Mouse (Mus musculus) lung, embryonic 15.5 days (tissue): ENCODE results near the gene Lce1l. TPM values are rescaled to one million over a fixed set of nuclear protein-coding genes. Genes with fewer than 3 reads are reported as not detected.
"Not testable (repeated sequence)": the region's sequence is repeated elsewhere in the genome, so short reads cannot be mapped to it uniquely, and the experiment has no call there.

Experiments
- ATAC-seq: fragments of 200-750 bp; cut with Nextera tagmentation; 2 replicates; pipeline ENCODE4 v1.8.0; 2017; ENCODE audit warnings: moderate number of reproducible peaks, borderline replicate concordance; ENCODE audit not compliant: low FRiP score, low TSS enrichment; ENCODE audit errors: extremely low read depth
- H3K27ac ChIP-seq: fragments of 300-500 bp; sonication (generic); 2 replicates; pipeline ENCODE4 v1.5.1; 2015; ENCODE audit warnings: moderate library complexity, mild to moderate bottlenecking, inconsistent platforms
- H3K27me3 ChIP-seq: fragments of 300-500 bp; sonication (generic); 2 replicates; pipeline ENCODE4 v1.6.1; 2015; ENCODE audit warnings: inconsistent platforms
- H3K36me3 ChIP-seq: fragments of 300-500 bp; sonication (generic); 2 replicates; pipeline ENCODE4 v1.6.1; 2015; ENCODE audit warnings: inconsistent platforms
- H3K4me1 ChIP-seq: fragments of 300-500 bp; sonication (generic); 2 replicates; pipeline ENCODE4 v1.6.1; 2015; ENCODE audit warnings: inconsistent platforms
- H3K4me2 ChIP-seq: fragments of 300-500 bp; sonication (generic); 2 replicates; pipeline ENCODE4 v1.6.1; 2015; ENCODE audit warnings: inconsistent platforms, mild to moderate bottlenecking, moderate library complexity
- H3K4me3 ChIP-seq: fragments of 300-500 bp; sonication (generic); 2 replicates; pipeline ENCODE4 v1.5.1; 2015; ENCODE audit warnings: mild to moderate bottlenecking, inconsistent platforms
- H3K9ac ChIP-seq: fragments of 300-500 bp; sonication (generic); 2 replicates; pipeline ENCODE4 v1.6.1; 2015; ENCODE audit warnings: inconsistent platforms
- H3K9me3 ChIP-seq: fragments of 300-500 bp; sonication (generic); 2 replicates; pipeline ENCODE4 v1.6.1; 2016; ENCODE audit warnings: inconsistent platforms
- WGBS: fragments of 180-500 bp; shearing (Covaris S2); methylation state at CpG from one replicate; pipeline ENCODE4 v1.1.7; 2015; 5-methylcytosine and 5-hydroxymethylcytosine counted together
- polyA plus RNA-seq: library from polyadenylated mRNA; unstranded; fragments of >200 nt; fragmentation: Nextera tagmentation; extraction: Ambion mirVana; gene quantifications from 2 replicates; pipeline ENCODE4 v1.2.1, GENCODE M21; 2015

Gene Lce1l
- not detected in 2 replicates for polyA plus RNA-seq

DNA sequence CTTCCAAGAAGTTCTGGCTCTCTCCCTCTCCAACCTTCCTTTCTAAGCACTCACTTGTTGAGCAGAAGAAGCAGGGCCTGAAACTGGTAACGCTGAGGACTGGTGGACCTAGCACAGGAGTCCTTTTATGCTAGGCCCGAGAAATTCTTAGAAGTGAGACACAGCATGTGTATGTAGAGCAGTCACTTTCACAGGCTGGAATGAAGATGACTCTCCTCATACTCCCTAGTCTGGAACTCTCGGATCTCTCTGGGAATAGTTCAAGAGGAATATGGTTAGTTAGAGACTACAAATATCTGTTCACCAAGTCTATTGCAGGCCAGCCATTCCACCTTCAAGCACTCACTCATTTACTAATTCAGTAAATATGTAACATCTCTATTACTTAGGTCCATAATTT lies at the start of gene Lce1l:
Gene Lce1l, minus strand, starts transcription at position 101 of the 400 bp plus-strand sequence.
- no peaks in the 10 kb centered on the region for H3K4me1 ChIP-seq
- H3K4me3 ChIP-seq: no peak within 1 kb of the TSS
- H3K9me3 ChIP-seq: no peaks in the 10 kb centered on the region
- no peaks in the 10 kb centered on the region for H3K27me3 ChIP-seq
- no peak for ATAC-seq
- no peak within 1 kb of the TSS for H3K27ac ChIP-seq
- H3K36me3 ChIP-seq: no peaks in the 10 kb centered on the region
- 74% methylated on average over 3 of the region's 3 CpGs for WGBS
- no peak within 1 kb of the TSS for H3K4me2 ChIP-seq
- no peak within 1 kb of the TSS for H3K9ac ChIP-seq

DNA sequence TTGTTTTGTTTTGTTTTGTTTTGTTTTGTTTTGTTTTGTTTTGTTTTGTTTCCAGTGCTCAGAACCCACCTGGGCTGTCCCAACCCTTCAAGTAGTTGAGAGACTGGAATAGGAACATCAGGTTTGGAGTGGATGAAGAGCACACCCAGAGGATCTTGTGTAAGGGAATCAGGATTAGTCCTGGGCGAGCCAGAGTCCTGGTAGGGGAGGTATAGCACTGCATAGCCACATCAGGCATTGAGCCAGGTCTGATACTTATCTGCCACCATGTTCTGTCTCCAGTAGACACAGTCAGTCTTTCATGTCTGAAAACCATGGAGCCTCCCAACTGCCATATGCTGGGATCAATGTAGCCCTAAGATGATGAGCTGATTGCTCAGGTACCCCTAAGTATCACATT lies 43.4 kb upstream of the Lce1l start:
- no peak overlapping the region for H3K9ac ChIP-seq
- WGBS: 84% methylated on average over 1 of the region's 1 CpGs
- no peak overlapping the region for H3K27ac ChIP-seq
- H3K36me3 ChIP-seq: no peaks in the 10 kb centered on the region
- no peaks in the 10 kb centered on the region for H3K4me1 ChIP-seq
- H3K27me3 ChIP-seq: no peaks in the 10 kb centered on the region
- ATAC-seq: no peak
- H3K4me3 ChIP-seq: no peak overlapping the region
- no peak overlapping the region for H3K4me2 ChIP-seq
- no peaks in the 10 kb centered on the region for H3K9me3 ChIP-seq

DNA sequence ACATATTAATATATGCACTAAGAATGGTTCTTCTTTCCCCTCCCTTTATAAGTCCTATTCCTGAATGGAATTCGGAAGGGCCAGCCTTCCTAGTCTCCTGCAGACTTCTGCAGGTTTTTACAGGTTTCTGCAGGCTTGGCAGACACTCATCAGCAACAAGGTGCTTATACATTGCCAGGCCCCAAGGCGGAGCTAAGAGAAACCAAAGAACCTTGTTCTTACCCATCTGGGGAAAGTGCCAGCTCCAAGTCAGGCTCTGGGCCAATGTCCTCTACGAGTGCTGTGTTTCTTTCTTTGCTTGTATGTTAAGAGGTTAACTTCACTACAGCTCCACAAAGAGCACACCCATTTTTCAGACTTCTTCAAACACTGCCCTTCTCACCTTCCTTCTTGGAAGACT lies 43.0 kb upstream of the Lce1l start:
- Histone ChIP-seq H3K4me3 (no peak overlapping the region), H3K27ac (no peak overlapping the region), H3K27me3 (no peaks in the 10 kb centered on the region), H3K36me3 (no peaks in the 10 kb centered on the region), H3K9ac (no peak overlapping the region), H3K4me2 (no peak overlapping the region), H3K4me1 (no peaks in the 10 kb centered on the region), H3K9me3 (no peaks in the 10 kb centered on the region)
- peak; percentile 42; the same call in 1 of the 2 replicates for ATAC-seq
- WGBS: 53% methylated on average over 3 of the region's 3 CpGs

DNA sequence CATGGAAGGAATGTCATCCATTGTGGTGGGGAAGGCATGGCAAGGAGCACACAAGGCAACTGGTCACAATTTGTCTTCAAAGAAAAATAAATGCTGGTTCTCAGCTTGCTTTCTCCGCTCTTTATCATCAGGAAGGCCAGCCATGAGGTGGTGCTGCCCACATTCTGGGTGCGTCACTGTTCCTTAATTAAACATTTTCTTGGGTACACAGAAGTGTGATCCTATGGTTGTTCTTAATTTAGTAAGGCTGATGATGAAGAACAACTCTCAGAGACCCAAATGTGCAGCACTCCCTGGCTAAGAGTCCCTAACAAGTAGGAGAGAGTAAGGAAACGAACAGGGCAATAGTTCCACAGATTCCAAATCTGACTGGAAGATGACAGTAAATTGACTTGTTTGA lies 23.1 kb upstream of the Lce1l start:
- Histone ChIP-seq H3K4me2 (no peak overlapping the region), H3K9me3 (no peaks in the 10 kb centered on the region), H3K4me1 (no peaks in the 10 kb centered on the region), H3K27ac (no peak overlapping the region), H3K4me3 (no peak overlapping the region), H3K9ac (no peak overlapping the region), H3K36me3 (no peaks in the 10 kb centered on the region), H3K27me3 (no peaks in the 10 kb centered on the region)
- WGBS: 75% methylated on average over 3 of the region's 3 CpGs
- no peak for ATAC-seq

- Histone ChIP-seq H3K4me2 (no peak within 1 kb of the TSS), H3K36me3 (no peaks in the 10 kb centered on the region), H3K27ac (no peak within 1 kb of the TSS), H3K27me3 (no peaks in the 10 kb centered on the region), H3K9ac (no peak within 1 kb of the TSS), H3K9me3 (no peaks in the 10 kb centered on the region), H3K4me1 (no peaks in the 10 kb centered on the region), H3K4me3 (no peak within 1 kb of the TSS)
- ATAC-seq: no peak
- 65% methylated on average over 4 of the region's 4 CpGs for WGBS
Observed at GRCm38 (mm10) chr3:92870116-92870515, 19.0 kb upstream of the Lce1l start, which contains the start of gene 2310050C09Rik. TSS of gene 2310050C09Rik (minus strand) at chr3:92870216.

DNA sequence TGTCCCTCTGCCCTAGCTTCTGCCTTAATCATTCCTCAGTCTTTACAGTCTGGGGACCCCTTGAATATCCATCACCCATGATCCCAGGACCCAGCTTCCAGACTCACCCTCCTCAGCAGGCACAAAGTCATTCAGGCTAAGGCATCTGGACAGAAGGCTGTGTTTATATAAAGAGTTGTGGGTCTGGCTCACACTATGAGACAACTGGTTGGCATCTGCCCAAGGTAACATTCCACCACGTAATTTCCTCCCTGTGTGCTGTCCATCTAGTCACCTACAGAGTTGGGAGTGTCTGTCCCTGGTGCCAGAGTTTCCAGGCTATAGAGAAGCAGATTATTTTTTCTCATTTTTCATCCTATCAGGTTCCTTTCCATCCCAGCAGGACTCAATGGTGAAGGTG lies 24.0 kb downstream of the Lce1l start, which contains the start of gene Kprp:
Gene Kprp, minus strand, starts transcription at position 140 of the 400 bp plus-strand sequence.
- no peak within 1 kb of the TSS for H3K9ac ChIP-seq
- no peak within 1 kb of the TSS for H3K4me3 ChIP-seq
- H3K4me2 ChIP-seq: no peak within 1 kb of the TSS
- no peaks in the 10 kb centered on the region for H3K4me1 ChIP-seq
- H3K27ac ChIP-seq: no peak within 1 kb of the TSS
- WGBS: 10% methylated on average over 1 of the region's 1 CpGs
- H3K27me3 ChIP-seq: no peaks in the 10 kb centered on the region
- no peaks in the 10 kb centered on the region for H3K36me3 ChIP-seq
- no peaks in the 10 kb centered on the region for H3K9me3 ChIP-seq
- ATAC-seq: no peak

GRCm38 (mm10) chr3:92825808-92826207 lies 25.3 kb downstream of the Lce1l start:
- H3K9me3 ChIP-seq: no peaks in the 10 kb centered on the region
- no peak overlapping the region for H3K9ac ChIP-seq
- H3K36me3 ChIP-seq: no peaks in the 10 kb centered on the region
- H3K27ac ChIP-seq: no peak overlapping the region
- no peak overlapping the region for H3K4me2 ChIP-seq
- no peak for ATAC-seq
- H3K4me1 ChIP-seq: no peaks in the 10 kb centered on the region
- WGBS: 32% methylated on average over 1 of the region's 1 CpGs
- no peaks in the 10 kb centered on the region for H3K27me3 ChIP-seq
- H3K4me3 ChIP-seq: no peak overlapping the region

- WGBS: 91% methylated on average over 2 of the region's 2 CpGs
Observed at GRCm38 (mm10) chr3:92816036-92816435, 35.0 kb downstream of the Lce1l start.

DNA sequence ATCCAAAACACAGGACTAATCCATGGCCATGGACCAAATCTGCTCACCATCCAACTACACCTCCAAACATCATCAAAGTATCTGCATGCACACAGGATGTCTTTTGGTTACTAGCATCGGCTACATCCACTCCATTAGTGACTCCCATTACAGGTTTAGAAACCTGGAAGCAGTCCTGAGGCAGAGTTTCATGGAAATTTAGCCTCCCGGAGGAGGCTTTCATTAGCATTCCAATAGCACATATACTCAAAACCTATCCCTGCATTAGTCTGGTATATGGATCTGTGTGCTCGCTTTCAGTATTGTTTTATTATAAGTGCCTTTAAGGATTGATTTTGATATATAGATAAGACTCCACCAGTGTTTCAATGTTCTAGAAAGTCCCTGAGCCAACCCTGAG lies 35.5 kb downstream of the Lce1l start:
- Histone ChIP-seq H3K4me3 (no peak overlapping the region), H3K36me3 (no peaks in the 10 kb centered on the region), H3K27me3 (no peaks in the 10 kb centered on the region), H3K9me3 (no peaks in the 10 kb centered on the region), H3K27ac (no peak overlapping the region), H3K4me1 (no peaks in the 10 kb centered on the region), H3K9ac (no peak overlapping the region), H3K4me2 (no peak overlapping the region)
- 88% methylated on average over 3 of the region's 3 CpGs for WGBS
- ATAC-seq: no peak

More at GRCm38 (mm10) chr3:92816036-92816435, 35.0 kb downstream of the Lce1l start:
- H3K27ac ChIP-seq, ATAC-seq, H3K4me3 ChIP-seq, H3K36me3 ChIP-seq, H3K9me3 ChIP-seq, H3K4me2 ChIP-seq, H3K4me1 ChIP-seq, H3K9ac ChIP-seq, H3K27me3 ChIP-seq: not testable (repeated sequence)

DNA sequence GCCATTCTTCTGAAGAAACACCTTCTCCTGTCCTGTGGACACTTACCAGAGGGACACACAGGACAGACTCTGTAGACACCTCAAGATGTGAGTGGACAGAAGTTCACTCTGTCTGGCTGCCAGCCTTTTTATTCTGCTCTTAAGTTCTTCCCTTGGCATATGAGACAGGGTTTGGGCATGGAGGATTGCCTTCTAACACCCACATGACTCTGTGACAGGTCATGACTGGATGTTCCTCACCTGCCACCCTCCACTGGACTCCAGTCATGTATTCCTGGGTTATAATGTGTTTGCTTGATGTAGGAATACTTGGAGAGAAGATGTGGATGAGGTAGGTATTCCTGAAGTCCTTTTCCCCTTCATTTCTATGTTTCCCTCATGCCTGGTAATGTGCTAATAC lies 43.3 kb downstream of the Lce1l start, which contains the start of gene Lce1k:
Gene Lce1k, minus strand, starts transcription at position 101 of the 400 bp plus-strand sequence.
- Histone ChIP-seq H3K27me3 (no peaks in the 10 kb centered on the region), H3K36me3 (no peaks in the 10 kb centered on the region)
- ATAC-seq: no peak

More for the DNA sequence above, 43.3 kb downstream of the Lce1l start, which contains the start of gene Lce1k:
- Histone ChIP-seq H3K4me2 (no peak within 1 kb of the TSS), H3K27ac (no peak within 1 kb of the TSS), H3K4me1 (no peaks in the 10 kb centered on the region), H3K4me3 (no peak within 1 kb of the TSS), H3K9me3 (no peaks in the 10 kb centered on the region), H3K9ac (no peak within 1 kb of the TSS)

Other genes with a start within 250 kb of the Lce1l start
- not detected in 2 replicates for gene 2210017I01Rik, start 243.8 kb downstream of the Lce1l start, polyA plus RNA-seq
- not detected in 2 replicates for gene Lce6a, start 229.6 kb downstream of the Lce1l start, polyA plus RNA-seq
- not detected in 2 replicates for gene Lce1a1, start 203.0 kb downstream of the Lce1l start, polyA plus RNA-seq
- not detected in 2 replicates for gene Lce1b, start 194.4 kb downstream of the Lce1l start, polyA plus RNA-seq
- not detected in 2 replicates for gene Lce1a2, start 181.0 kb downstream of the Lce1l start, polyA plus RNA-seq
- gene Lce1c, start 172.0 kb downstream of the Lce1l start, polyA plus RNA-seq: not detected in 2 replicates
- gene Lce1d, start 164.1 kb downstream of the Lce1l start, polyA plus RNA-seq: not detected in 2 replicates
- gene Lce1e, start 142.2 kb downstream of the Lce1l start, polyA plus RNA-seq: not detected in 2 replicates
- not detected in 2 replicates for gene Lce1f, start 130.9 kb downstream of the Lce1l start, polyA plus RNA-seq
- gene Gm38119, start 112.2 kb downstream of the Lce1l start, polyA plus RNA-seq: not detected in 2 replicates
- not detected in 2 replicates for gene Lce1g, start 98.9 kb downstream of the Lce1l start, polyA plus RNA-seq
- gene Lce1h, start 86.2 kb downstream of the Lce1l start, polyA plus RNA-seq: not detected in 2 replicates
- not detected in 2 replicates for gene Lce1i, start 72.4 kb downstream of the Lce1l start, polyA plus RNA-seq
- gene Lce1j, start 60.8 kb downstream of the Lce1l start, polyA plus RNA-seq: not detected in 2 replicates
- gene Lce1k, start 43.4 kb downstream of the Lce1l start, polyA plus RNA-seq: not detected in 2 replicates
- not detected in 2 replicates for gene Kprp, start 24.0 kb downstream of the Lce1l start, polyA plus RNA-seq
- not detected in 2 replicates for gene 2310050C09Rik, start 18.9 kb upstream of the Lce1l start, polyA plus RNA-seq
- gene Lce3a, start 74.9 kb upstream of the Lce1l start, polyA plus RNA-seq: not detected in 2 replicates
- not detected in 2 replicates for gene Lce3b, start 81.7 kb upstream of the Lce1l start, polyA plus RNA-seq
- not detected in 2 replicates for gene Lce3c, start 93.2 kb upstream of the Lce1l start, polyA plus RNA-seq
- not detected in 2 replicates for gene Lce3d, start 106.1 kb upstream of the Lce1l start, polyA plus RNA-seq
- gene Lce3e, start 115.8 kb upstream of the Lce1l start, polyA plus RNA-seq: not detected in 2 replicates
- gene Lce3f, start 140.9 kb upstream of the Lce1l start, polyA plus RNA-seq: not detected in 2 replicates
- gene Crct1, start 164.4 kb upstream of the Lce1l start, polyA plus RNA-seq: not detected in 2 replicates
- gene Lce1m, start 167.8 kb upstream of the Lce1l start, polyA plus RNA-seq: not detected in 2 replicates
- gene Gm4858, start 217.5 kb upstream of the Lce1l start, polyA plus RNA-seq: not detected in 2 replicates